Mouse (Mus musculus): ENCODE measurements at regions not wholly inside any gene's neighbourhood (a gene's known extent, or its start where the extent isn't known, plus 50 kb on each side); places are given as distances from the start of the nearest gene placed in this dataset.

DNA sequence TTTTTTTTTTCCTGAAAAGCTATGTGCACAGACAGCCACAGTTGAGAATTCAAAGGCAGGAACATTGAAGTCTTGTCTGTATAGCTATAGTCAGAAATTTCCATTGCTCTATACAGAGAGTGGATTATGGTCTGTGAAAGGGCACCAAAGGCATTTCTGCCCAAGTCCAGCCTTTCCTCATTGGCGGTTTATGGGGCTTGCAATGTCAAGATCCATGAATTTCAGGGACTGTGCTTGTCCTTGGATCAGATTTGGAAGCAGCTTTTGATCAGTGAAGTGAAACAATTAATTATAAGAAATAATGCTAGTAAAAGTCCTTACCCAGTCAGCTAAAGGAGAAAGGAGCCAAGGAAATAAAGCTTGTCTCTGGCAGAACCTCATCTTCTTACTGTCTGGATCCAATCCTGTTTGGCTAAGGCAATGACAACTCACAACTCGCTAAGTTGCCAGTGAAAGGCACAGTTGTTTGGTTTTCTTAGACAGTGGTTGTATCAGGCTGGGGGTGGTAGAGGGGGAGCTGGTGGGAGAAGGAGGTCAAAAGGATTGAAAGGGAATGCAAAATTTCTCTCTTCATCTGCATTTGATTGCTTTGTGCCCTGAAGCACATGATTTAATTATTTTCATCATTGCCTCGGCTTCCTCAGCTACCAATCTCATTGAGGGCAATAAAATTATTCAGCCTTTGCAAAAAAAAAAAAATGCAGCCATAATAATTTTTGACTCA, 574.4 kb upstream of the Lcorl start:
- Histone ChIP-seq H3K4me2 (ENCODE audit: low read length) (no peak overlapping the region), H3K27ac (ENCODE audit: low read depth, low read length) (no peak overlapping the region)
- peak; percentile 78 for ATAC-seq

DNA sequence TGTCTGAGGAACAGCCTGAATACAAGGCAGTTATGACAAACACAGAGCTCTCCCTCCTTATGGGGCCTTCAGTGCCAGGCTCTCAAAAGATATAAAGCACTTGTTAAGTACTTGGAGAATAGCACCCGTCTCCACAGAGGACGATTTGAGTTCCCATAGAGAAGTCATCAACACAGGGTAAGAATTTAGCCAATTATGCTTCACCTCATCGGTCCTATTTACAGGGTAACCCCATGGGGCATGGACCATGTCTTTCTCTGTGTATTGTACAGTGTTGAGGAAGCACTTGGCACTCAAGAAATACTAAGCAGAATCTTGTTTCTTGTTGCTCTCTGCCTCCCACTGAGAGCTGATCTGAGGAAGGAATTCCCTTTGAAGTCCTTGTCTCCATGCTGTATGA, 565.3 kb upstream of the Lcorl start:
- Histone ChIP-seq H3K4me3 (ENCODE audit: low read length) (no peak overlapping the region), H3K4me1 (ENCODE audit: control insufficient read depth, insufficient read depth, low read depth, low read length) (no peaks in the 10 kb centered on the region), H3K27me3 (replicated peaks; ENCODE audit: control insufficient read depth, insufficient read depth, low read length) (no peaks in the 10 kb centered on the region), H3K9ac (ENCODE audit: low read depth, low read length) (no peak overlapping the region), H3K9me3 (ENCODE audit: control insufficient read depth, low read length) (no peaks in the 10 kb centered on the region), H3K4me2 (ENCODE audit: low read length) (no peak overlapping the region), H3K36me3 (ENCODE audit: control insufficient read depth, insufficient read depth, low read length) (no peaks in the 10 kb centered on the region), H3K27ac (ENCODE audit: low read depth, low read length) (no peak overlapping the region)
- ATAC-seq = peak; percentile 72
- 32% methylated on average over 3 of the region's 3 CpGs for WGBS

More for the DNA sequence above, 574.4 kb upstream of the Lcorl start:
- H3K4me3 ChIP-seq (ENCODE audit: low read length) = no peak overlapping the region
- no peak overlapping the region for H3K9ac ChIP-seq (ENCODE audit: low read depth, low read length)
- WGBS = 26% methylated on average over 3 of the region's 3 CpGs
- H3K36me3 ChIP-seq (ENCODE audit: control insufficient read depth, insufficient read depth, low read length) = no peaks in the 10 kb centered on the region
- no peaks in the 10 kb centered on the region for H3K27me3 ChIP-seq (replicated peaks; ENCODE audit: control insufficient read depth, insufficient read depth, low read length)
- H3K9me3 ChIP-seq (ENCODE audit: control insufficient read depth, low read length) = no peaks in the 10 kb centered on the region
- H3K4me1 ChIP-seq (ENCODE audit: control insufficient read depth, insufficient read depth, low read depth, low read length) = no peaks in the 10 kb centered on the region

DNA sequence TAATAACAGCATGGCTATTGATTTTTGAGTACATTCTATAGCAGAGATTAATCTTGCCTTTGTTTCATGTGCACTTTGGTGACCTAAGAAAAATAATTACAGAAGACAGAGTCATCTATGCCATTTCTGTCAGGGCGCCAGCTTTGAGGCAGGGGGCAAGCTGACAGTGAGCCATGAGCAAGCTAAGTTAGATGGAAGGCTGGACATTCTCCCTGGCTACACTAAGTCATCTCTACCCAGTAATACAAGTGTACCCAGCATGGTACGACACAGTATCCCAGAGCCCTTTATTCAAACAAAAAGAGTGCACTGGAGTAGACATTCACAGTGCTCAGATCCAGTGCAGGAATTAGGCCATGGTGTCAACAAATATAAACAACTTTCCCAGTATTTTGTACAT, 549.6 kb upstream of the Lcorl start:
- Histone ChIP-seq H3K9ac (ENCODE audit: low read depth, low read length) (no peak overlapping the region), H3K9me3 (ENCODE audit: control insufficient read depth, low read length) (no peaks in the 10 kb centered on the region), H3K4me1 (ENCODE audit: control insufficient read depth, insufficient read depth, low read depth, low read length) (no peaks in the 10 kb centered on the region), H3K4me2 (ENCODE audit: low read length) (no peak overlapping the region), H3K27me3 (replicated peaks; ENCODE audit: control insufficient read depth, insufficient read depth, low read length) (no peaks in the 10 kb centered on the region), H3K27ac (ENCODE audit: low read depth, low read length) (no peak overlapping the region), H3K4me3 (ENCODE audit: low read length) (no peak overlapping the region), H3K36me3 (ENCODE audit: control insufficient read depth, insufficient read depth, low read length) (no peaks in the 10 kb centered on the region)
- WGBS = 50% methylated on average over 2 of the region's 2 CpGs
- ATAC-seq = no peak; the same call in 1 of the 2 replicates

DNA sequence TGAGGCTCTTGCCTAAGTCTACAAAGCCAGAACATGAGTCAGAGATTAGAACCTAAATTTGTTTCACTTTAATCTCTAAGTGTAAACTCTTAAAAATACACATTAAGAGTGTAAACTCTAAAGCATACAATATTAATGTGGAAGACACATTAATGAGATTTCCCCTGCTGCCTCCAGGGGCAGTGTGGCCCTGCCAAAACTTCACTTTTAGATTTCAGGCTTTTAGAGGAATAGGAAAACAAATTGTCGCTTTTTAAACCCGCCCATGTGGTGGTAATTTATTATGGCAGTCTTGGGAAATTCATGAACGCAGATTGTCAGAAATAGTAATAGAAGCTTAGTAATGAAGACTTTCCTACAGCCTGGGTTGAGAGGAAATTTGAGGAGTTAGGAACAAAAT, 549.0 kb upstream of the Lcorl start:
- no peak overlapping the region for H3K9ac ChIP-seq (ENCODE audit: low read depth, low read length)
- WGBS = 44% methylated on average over 3 of the region's 3 CpGs
- H3K36me3 ChIP-seq (ENCODE audit: control insufficient read depth, insufficient read depth, low read length) = no peaks in the 10 kb centered on the region
- no peaks in the 10 kb centered on the region for H3K9me3 ChIP-seq (ENCODE audit: control insufficient read depth, low read length)
- H3K27me3 ChIP-seq (replicated peaks; ENCODE audit: control insufficient read depth, insufficient read depth, low read length) = no peaks in the 10 kb centered on the region
- H3K4me2 ChIP-seq (ENCODE audit: low read length) = no peak overlapping the region
- no peak for ATAC-seq
- H3K27ac ChIP-seq (ENCODE audit: low read depth, low read length) = no peak overlapping the region
- no peaks in the 10 kb centered on the region for H3K4me1 ChIP-seq (ENCODE audit: control insufficient read depth, insufficient read depth, low read depth, low read length)
- no peak overlapping the region for H3K4me3 ChIP-seq (ENCODE audit: low read length)

DNA sequence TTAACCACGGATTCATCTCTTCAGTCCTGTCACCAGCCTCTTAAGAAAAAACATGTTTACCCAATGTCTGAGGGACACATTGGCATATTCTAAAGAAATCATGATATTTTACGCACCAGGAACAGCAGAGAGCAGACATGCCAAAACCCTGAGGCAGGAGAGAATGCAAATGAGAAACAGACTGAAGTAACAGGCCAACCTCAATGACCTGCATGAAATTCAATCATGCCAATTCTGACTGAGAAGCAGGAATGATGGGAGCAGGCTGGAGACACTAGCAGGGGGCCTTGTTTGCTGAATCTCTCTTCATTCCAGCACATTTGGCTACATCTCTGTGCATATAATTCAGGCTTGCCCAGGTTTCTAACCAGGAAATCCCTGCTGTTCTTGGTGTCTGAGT, 529.2 kb upstream of the Lcorl start:
- 50% methylated on average over 2 of the region's 2 CpGs for WGBS
- no peak overlapping the region for H3K9ac ChIP-seq (ENCODE audit: low read depth, low read length)
- no peaks in the 10 kb centered on the region for H3K27me3 ChIP-seq (replicated peaks; ENCODE audit: control insufficient read depth, insufficient read depth, low read length)
- no peaks in the 10 kb centered on the region for H3K9me3 ChIP-seq (ENCODE audit: control insufficient read depth, low read length)
- no peaks in the 10 kb centered on the region for H3K4me1 ChIP-seq (ENCODE audit: control insufficient read depth, insufficient read depth, low read depth, low read length)
- peak; percentile 56; the same call in 1 of the 2 replicates for ATAC-seq
- H3K36me3 ChIP-seq (ENCODE audit: control insufficient read depth, insufficient read depth, low read length) = no peaks in the 10 kb centered on the region
- H3K4me3 ChIP-seq (ENCODE audit: low read length) = no peak overlapping the region
- no peak overlapping the region for H3K4me2 ChIP-seq (ENCODE audit: low read length)
- no peak overlapping the region for H3K27ac ChIP-seq (ENCODE audit: low read depth, low read length)

DNA sequence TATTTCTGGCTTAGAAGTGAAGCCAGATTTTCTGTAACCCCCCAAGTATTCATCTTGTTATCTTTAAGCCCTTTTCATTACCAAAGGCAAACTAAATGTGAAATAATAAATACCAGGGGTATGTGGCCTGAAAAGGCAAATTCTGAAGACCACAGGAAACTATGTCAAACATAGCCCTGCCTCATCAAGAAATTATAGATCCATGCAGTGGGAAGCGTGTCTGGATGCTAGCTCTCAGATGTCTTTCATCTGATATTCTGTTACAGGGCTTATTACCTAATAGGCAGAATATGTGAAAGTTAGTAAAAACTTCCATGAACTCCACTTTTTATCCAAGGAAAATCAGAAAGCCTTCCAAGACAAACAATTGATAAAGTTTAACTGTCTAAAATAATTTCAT, 509.9 kb upstream of the Lcorl start:
- Histone ChIP-seq H3K9ac (ENCODE audit: low read depth, low read length) (no peak overlapping the region), H3K4me2 (ENCODE audit: low read length) (no peak overlapping the region), H3K9me3 (ENCODE audit: control insufficient read depth, low read length) (no peaks in the 10 kb centered on the region), H3K36me3 (ENCODE audit: control insufficient read depth, insufficient read depth, low read length) (no peaks in the 10 kb centered on the region), H3K27me3 (replicated peaks; ENCODE audit: control insufficient read depth, insufficient read depth, low read length) (no peaks in the 10 kb centered on the region), H3K4me1 (ENCODE audit: control insufficient read depth, insufficient read depth, low read depth, low read length) (no peaks in the 10 kb centered on the region), H3K27ac (ENCODE audit: low read depth, low read length) (no peak overlapping the region), H3K4me3 (ENCODE audit: low read length) (no peak overlapping the region)
- no peak for ATAC-seq
- WGBS = 86% methylated on average over 1 of the region's 1 CpGs

DNA sequence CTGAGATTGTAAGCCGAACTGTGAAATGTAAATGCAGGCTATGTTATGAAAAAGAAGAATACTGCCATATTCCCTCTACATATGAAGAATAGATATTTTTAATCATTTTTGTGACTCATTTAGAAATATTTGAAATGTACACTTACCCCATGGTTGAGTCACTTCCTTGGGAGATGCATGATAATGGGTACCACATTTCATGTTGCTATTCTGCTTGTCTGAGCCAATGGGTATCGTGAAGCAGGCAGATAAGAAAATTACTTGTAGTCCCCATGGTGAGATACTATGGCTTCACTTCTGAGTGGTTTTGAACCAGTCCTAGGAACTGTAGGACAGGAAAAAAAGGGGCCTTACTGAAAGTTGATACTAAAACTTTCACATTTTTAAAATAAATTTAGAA, 506.2 kb upstream of the Lcorl start:
- Histone ChIP-seq H3K27me3 (replicated peaks; ENCODE audit: control insufficient read depth, insufficient read depth, low read length) (no peaks in the 10 kb centered on the region), H3K9ac (ENCODE audit: low read depth, low read length) (no peak overlapping the region), H3K4me3 (ENCODE audit: low read length) (no peak overlapping the region), H3K4me1 (ENCODE audit: control insufficient read depth, insufficient read depth, low read depth, low read length) (no peaks in the 10 kb centered on the region), H3K9me3 (ENCODE audit: control insufficient read depth, low read length) (no peaks in the 10 kb centered on the region), H3K36me3 (ENCODE audit: control insufficient read depth, insufficient read depth, low read length) (no peaks in the 10 kb centered on the region), H3K27ac (ENCODE audit: low read depth, low read length) (no peak overlapping the region), H3K4me2 (ENCODE audit: low read length) (no peak overlapping the region)
- ATAC-seq = no peak
- 92% methylated on average over 2 of the region's 2 CpGs for WGBS

DNA sequence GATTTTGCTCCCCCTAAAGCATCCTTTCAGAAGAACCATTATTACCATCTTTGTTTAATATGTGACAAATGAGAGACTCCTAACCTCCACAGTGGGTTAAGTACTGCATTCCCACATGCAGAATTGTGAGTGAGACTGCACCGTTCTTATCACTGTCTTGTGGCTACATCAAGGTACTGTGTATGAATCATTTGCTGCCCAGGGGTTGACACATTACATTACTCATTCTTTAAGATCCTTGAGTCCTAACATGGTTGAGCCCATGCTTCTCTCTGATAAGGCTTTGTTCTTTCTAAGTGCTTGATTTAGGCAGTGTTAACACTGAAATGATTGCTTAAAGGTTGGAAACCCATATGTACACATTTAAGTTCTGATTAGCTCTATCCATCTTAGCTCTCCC, 504.2 kb upstream of the Lcorl start:
- ATAC-seq = no peak
- H3K4me3 ChIP-seq (ENCODE audit: low read length) = no peak overlapping the region
- no peak overlapping the region for H3K4me2 ChIP-seq (ENCODE audit: low read length)
- no peaks in the 10 kb centered on the region for H3K36me3 ChIP-seq (ENCODE audit: control insufficient read depth, insufficient read depth, low read length)
- H3K9ac ChIP-seq (ENCODE audit: low read depth, low read length) = no peak overlapping the region
- no peaks in the 10 kb centered on the region for H3K9me3 ChIP-seq (ENCODE audit: control insufficient read depth, low read length)
- no peaks in the 10 kb centered on the region for H3K27me3 ChIP-seq (replicated peaks; ENCODE audit: control insufficient read depth, insufficient read depth, low read length)
- no peaks in the 10 kb centered on the region for H3K4me1 ChIP-seq (ENCODE audit: control insufficient read depth, insufficient read depth, low read depth, low read length)
- 70% methylated on average over 1 of the region's 1 CpGs for WGBS
- no peak overlapping the region for H3K27ac ChIP-seq (ENCODE audit: low read depth, low read length)

DNA sequence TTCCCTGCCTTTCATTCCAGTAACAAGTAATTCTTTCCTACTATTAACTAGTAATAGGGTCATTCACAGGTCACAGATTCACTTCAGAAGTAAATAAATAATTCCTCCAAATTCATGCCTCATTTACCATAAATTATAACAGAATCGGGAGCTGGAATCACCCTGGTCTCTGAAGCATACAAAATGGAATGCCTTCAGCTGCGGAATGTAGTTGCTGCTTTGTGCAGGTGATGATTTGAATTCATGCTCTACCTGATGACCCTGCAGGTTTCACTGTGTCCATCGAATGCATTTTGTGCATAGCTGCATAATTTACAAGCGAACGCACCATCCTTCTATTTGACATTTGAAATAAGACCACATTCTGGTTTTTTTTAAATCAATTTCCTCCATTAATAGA, 491.0 kb upstream of the Lcorl start:
- 48% methylated on average over 5 of the region's 5 CpGs for WGBS
- Histone ChIP-seq H3K9ac (ENCODE audit: low read depth, low read length) (no peak overlapping the region), H3K9me3 (ENCODE audit: control insufficient read depth, low read length) (no peaks in the 10 kb centered on the region), H3K4me1 (ENCODE audit: control insufficient read depth, insufficient read depth, low read depth, low read length) (no peaks in the 10 kb centered on the region), H3K27ac (ENCODE audit: low read depth, low read length) (no peak overlapping the region), H3K4me2 (ENCODE audit: low read length) (no peak overlapping the region), H3K36me3 (ENCODE audit: control insufficient read depth, insufficient read depth, low read length) (no peaks in the 10 kb centered on the region), H3K4me3 (ENCODE audit: low read length) (no peak overlapping the region), H3K27me3 (replicated peaks; ENCODE audit: control insufficient read depth, insufficient read depth, low read length) (no peaks in the 10 kb centered on the region)
- ATAC-seq = no peak
